Mouse (Mus musculus) spleen, postnatal 10 days (tissue): ENCODE data around the gene Dbp.

Experiments
- DNase-seq, 2 experiments: peaks; one replicate each; pipeline ENCODE4 v3.0.0; 2021 to 2022; ENCODE audit warnings: low spot score in 2 of 2

Dbp gene

GRCm38 (mm10) chr7:45725151-45725550, 20.3 kb downstream of the Dbp start:
- DNase-seq, result no peak

- DNase-seq, result no peak
Measured at GRCm38 (mm10) chr7:45725713-45726112, 20.8 kb downstream of the Dbp start, which contains the start of gene Spaca4. Gene Spaca4 (minus strand): TSS chr7:45725813.

GRCm38 (mm10) chr7:45726419-45726818, 21.5 kb downstream of the Dbp start:
- no peak for DNase-seq

GRCm38 (mm10) chr7:45727625-45728024, 22.7 kb downstream of the Dbp start:
- DNase-seq, result no peak

- DNase-seq, result peak; percentile 35 to 70
Measured at GRCm38 (mm10) chr7:45730727-45731431, 26.0 kb downstream of the Dbp start.

- peak in 1 of 2 experiments; percentile 6 for DNase-seq
Measured at GRCm38 (mm10) chr7:45733477-45733876, 28.6 kb downstream of the Dbp start.

GRCm38 (mm10) chr7:45739162-45739763, 34.4 kb downstream of the Dbp start:
- peak; percentile 63 to 89 for DNase-seq

GRCm38 (mm10) chr7:45739820-45740219, 34.9 kb downstream of the Dbp start:
- no peak for DNase-seq

GRCm38 (mm10) chr7:45741308-45741707, 36.4 kb downstream of the Dbp start:
- DNase-seq, result no peak

GRCm38 (mm10) chr7:45741777-45742176, 36.9 kb downstream of the Dbp start:
- no peak for DNase-seq

- DNase-seq, result no peak
Measured at GRCm38 (mm10) chr7:45742338-45742737, 37.5 kb downstream of the Dbp start.

GRCm38 (mm10) chr7:45744387-45744786, 39.5 kb downstream of the Dbp start:
- peak in 1 of 2 experiments; percentile 74 for DNase-seq

GRCm38 (mm10) chr7:45746518-45746917, 41.6 kb downstream of the Dbp start:
- DNase-seq, result peak in 1 of 2 experiments; percentile 40

GRCm38 (mm10) chr7:45747450-45747849, 42.6 kb downstream of the Dbp start:
- no peak for DNase-seq

GRCm38 (mm10) chr7:45748110-45748509, 43.2 kb downstream of the Dbp start:
- no peak for DNase-seq

- no peak for DNase-seq
Measured at GRCm38 (mm10) chr7:45749401-45749800, 44.5 kb downstream of the Dbp start.

GRCm38 (mm10) chr7:45750162-45750561, 45.3 kb downstream of the Dbp start:
- DNase-seq, result no peak

GRCm38 (mm10) chr7:45755703-45756102, 50.8 kb downstream of the Dbp start:
- DNase-seq, result no peak

GRCm38 (mm10) chr7:45759400-45759799, 54.5 kb downstream of the Dbp start:
- DNase-seq, result no peak
